Mouse (Mus musculus) forebrain, embryonic 10.5 days (tissue): ENCODE measurements around the gene Fam122a. TPM values are rescaled to one million over a fixed set of nuclear protein-coding genes. Genes with fewer than 3 reads are reported as not detected.

Experiments
- DNase-seq: peaks from one replicate; pipeline ENCODE4 v3.0.0-alpha.2; 2017; ENCODE audit warnings: low spot score; ENCODE audit errors: extremely low spot score
- H3K27ac ChIP-seq: fragments of 300-500 bp; sonication (generic); 2 replicates; pipeline ENCODE4 v1.5.1; 2016; ENCODE audit warnings: mild to moderate bottlenecking
- H3K27me3 ChIP-seq: fragments of 300-500 bp; sonication (generic); 2 replicates; pipeline ENCODE4 v1.6.1; 2016; ENCODE audit warnings: mild to moderate bottlenecking; ENCODE audit not compliant: poor library complexity, severe bottlenecking
- H3K36me3 ChIP-seq: fragments of 300-500 bp; sonication (generic); replicated peaks from 2 replicates; pipeline ENCODE4 v1.6.1; 2016; ENCODE audit warnings: mild to moderate bottlenecking, moderate library complexity
- H3K4me1 ChIP-seq: fragments of 300-500 bp; sonication (generic); 2 replicates; pipeline ENCODE4 v1.6.1; 2016
- H3K4me3 ChIP-seq: fragments of 300-500 bp; sonication (generic); 2 replicates; pipeline ENCODE4 v1.5.1; 2016; ENCODE audit warnings: mild to moderate bottlenecking, moderate library complexity
- H3K9me3 ChIP-seq: fragments of 300-500 bp; sonication (generic); 2 replicates; pipeline ENCODE4 v1.6.1; 2016; ENCODE audit warnings: mild to moderate bottlenecking, moderate library complexity
- WGBS: fragments of 180-500 bp; shearing (Covaris S2); methylation state at CpG from one replicate; pipeline ENCODE4 v1.1.7; 2016; 5-methylcytosine and 5-hydroxymethylcytosine counted together
- polyA plus RNA-seq: library from polyadenylated mRNA; unstranded; fragments of >200 nt; fragmentation: Nextera tagmentation; extraction: Ambion mirVana; gene quantifications from 2 replicates; pipeline ENCODE4 v1.2.1, GENCODE M21; 2016

Gene Fam122a
- polyA plus RNA-seq, 1 experiment from 2014 or later: 48.8 TPM

DNA sequence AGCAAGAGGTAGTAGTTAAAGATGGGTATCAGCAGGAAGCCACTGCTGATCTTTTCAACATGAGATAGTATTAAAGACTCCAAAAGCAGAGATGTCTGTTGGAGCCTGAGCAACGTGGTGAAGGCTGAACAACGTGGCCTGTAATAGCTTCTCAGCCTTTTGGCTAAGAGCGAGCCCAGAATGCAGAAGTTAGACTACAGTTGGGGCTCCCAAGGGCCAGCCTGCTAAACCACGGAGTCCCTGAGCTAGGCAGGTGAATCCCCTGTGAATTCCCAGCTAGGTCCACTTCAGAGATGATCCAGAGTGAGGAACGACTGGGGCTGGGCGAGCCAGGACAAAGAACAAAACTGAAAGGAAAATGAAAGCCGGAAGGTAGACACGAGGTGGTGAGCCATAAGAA lies 26.4 kb downstream of the Fam122a start:
- WGBS: 91% methylated on average over 8 of the region's 8 CpGs
- peaks cover 39% of the 10 kb centered on the region for H3K4me1 ChIP-seq
- H3K27me3 ChIP-seq: no peaks in the 10 kb centered on the region
- H3K27ac ChIP-seq: no peak overlapping the region
- no peak overlapping the region for H3K4me3 ChIP-seq
- no peaks in the 10 kb centered on the region for H3K36me3 ChIP-seq
- no peak for DNase-seq
- H3K9me3 ChIP-seq: no peaks in the 10 kb centered on the region

DNA sequence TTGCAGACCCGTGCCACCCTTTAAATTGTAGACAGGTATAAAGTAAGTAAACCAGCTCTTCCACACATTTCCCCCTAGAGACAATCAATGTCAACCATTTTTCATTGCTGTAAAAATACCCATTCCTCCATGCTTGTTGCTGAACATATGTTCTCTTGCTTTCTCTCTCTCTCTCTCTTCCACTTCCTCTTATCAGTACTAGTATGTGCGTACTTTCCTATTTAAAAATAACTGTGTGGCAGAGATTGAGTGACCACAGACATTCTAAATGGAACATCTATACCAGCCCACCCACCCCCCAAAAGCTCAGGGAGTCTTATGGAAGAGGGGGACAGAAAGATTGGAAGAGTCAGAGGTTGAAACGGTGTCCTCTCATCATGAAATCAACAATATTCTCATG lies 32.8 kb downstream of the Fam122a start:
- no peak for DNase-seq
- Histone ChIP-seq H3K27me3 (no peaks in the 10 kb centered on the region), H3K36me3 (no peaks in the 10 kb centered on the region), H3K9me3 (no peaks in the 10 kb centered on the region; the same call in 1 of the 2 replicates), H3K4me3 (no peak overlapping the region), H3K4me1 (no peaks in the 10 kb centered on the region), H3K27ac (no peak overlapping the region)
- 95% methylated on average over 3 of the region's 3 CpGs for WGBS

DNA sequence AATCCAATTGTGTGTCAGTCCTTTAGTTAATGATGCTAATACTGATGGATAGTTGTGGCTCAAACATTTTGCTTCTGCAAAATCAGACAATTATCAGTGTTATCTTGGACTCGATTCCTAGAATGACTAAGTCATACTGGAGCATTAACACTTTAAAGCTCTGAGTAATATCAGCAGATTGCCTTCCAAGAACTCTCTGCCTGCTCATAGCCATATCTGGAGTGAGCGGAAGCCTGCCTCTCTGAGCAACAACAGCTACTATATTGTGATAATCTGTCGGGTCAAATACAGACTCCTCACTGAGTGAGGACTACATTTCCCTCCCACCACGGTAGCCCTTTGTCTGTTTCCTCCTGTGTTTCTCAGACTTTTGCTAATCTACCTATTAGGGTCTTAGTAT lies 37.4 kb downstream of the Fam122a start:
- Histone ChIP-seq H3K27ac (no peak overlapping the region), H3K4me3 (no peak overlapping the region), H3K4me1 (no peaks in the 10 kb centered on the region), H3K27me3 (no peaks in the 10 kb centered on the region), H3K9me3 (no peaks in the 10 kb centered on the region; the same call in 1 of the 2 replicates), H3K36me3 (no peaks in the 10 kb centered on the region)
- DNase-seq: no peak
- whole genome bisulfite sequencing: 81% methylated on average over 4 of the region's 4 CpGs

DNA sequence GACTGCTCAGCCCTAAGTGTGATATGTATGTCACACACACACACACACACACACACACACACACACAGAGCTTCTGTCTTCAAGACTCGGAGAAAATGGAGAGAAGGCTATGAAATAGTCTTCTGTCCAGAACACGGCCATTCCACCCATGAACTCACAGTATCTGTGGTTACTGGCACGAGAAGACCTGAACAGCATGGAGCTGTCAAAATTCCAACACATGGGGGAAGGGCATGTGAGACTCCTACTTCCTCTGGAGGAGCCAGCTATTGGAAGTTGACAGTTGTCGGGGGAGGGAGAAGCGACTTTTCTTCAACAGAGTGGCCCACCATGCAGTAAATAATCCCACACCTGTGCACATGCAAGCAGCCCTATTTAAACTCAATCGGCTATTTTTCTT lies 42.9 kb downstream of the Fam122a start:
- Histone ChIP-seq H3K4me3 (no peak overlapping the region), H3K27ac (no peak overlapping the region), H3K36me3 (no peaks in the 10 kb centered on the region), H3K27me3 (no peaks in the 10 kb centered on the region), H3K4me1 (no peaks in the 10 kb centered on the region), H3K9me3 (no peaks in the 10 kb centered on the region)
- no peak for DNase-seq
- WGBS: 86% methylated on average over 6 of the region's 6 CpGs

DNA sequence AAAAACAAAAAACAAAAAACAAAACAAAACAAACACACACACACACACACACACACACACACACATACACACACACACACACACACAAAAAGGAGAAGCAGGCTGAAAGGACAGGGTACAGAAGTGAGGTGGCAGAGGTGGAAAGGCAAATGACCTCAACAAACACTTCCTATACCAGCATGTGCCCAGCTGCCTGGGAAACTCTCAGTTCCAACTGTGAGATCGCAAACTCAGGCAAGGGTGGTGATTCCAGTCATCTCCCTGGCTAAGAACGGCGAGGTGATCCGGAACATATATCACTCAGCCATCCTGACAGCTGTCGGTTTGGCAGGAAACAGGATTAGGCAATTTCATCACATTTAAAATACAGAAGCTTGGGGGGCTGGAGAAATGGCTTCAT lies 44.7 kb downstream of the Fam122a start:
- no peaks in the 10 kb centered on the region for H3K36me3 ChIP-seq
- H3K27me3 ChIP-seq: no peaks in the 10 kb centered on the region
- no peak overlapping the region for H3K4me3 ChIP-seq
- no peaks in the 10 kb centered on the region for H3K4me1 ChIP-seq
- no peak for DNase-seq
- WGBS: 94% methylated on average over 5 of the region's 5 CpGs
- no peak overlapping the region for H3K27ac ChIP-seq
- no peaks in the 10 kb centered on the region for H3K9me3 ChIP-seq

DNA sequence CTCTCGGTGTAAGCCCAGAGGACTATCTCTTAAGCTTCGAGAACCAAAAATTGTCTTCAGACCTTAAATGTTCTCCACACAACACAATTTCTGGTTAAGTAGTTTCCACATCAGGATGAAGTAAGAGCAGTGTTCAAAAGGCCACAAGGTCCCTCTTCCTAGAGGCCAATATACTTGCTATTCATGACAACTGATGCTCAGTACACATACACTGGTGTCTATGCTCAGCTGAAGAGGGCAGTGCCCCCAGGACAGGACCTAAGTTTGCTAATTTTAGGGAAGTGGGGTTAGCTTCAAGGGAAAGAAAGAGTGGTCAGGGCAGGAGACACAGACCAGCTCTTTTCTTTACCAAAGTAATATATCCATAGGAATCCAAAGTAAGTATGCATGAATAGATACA lies 45.8 kb downstream of the Fam122a start:
- no peaks in the 10 kb centered on the region for H3K9me3 ChIP-seq
- H3K4me1 ChIP-seq: no peaks in the 10 kb centered on the region
- no peak overlapping the region for H3K4me3 ChIP-seq
- no peaks in the 10 kb centered on the region for H3K36me3 ChIP-seq
- H3K27ac ChIP-seq: no peak overlapping the region
- no peaks in the 10 kb centered on the region for H3K27me3 ChIP-seq
- 92% methylated on average over 2 of the region's 2 CpGs for WGBS
- DNase-seq: no peak

DNA sequence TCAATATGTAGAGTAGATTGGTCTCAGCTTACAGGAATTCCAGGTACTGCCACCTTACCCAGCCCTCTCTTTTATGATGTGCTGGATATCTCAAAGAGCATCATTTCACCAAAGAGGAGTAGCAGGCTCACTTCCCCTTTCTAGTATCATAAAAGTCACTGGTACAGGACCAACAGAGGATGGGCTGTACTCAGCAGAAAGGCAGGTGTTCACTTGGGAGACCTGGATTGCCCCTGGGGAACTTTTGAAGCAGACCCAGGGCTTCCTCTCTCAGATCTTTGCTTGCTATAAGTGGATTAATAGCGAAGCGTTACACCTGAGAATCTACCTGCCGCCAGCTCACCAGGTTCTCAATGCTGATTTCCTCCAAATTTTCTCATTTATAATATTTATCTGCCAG lies 49.1 kb downstream of the Fam122a start:
- H3K4me3 ChIP-seq: no peak overlapping the region
- H3K9me3 ChIP-seq: no peaks in the 10 kb centered on the region
- H3K27ac ChIP-seq: no peak overlapping the region
- no peaks in the 10 kb centered on the region; the same call in 1 of the 2 replicates for H3K4me1 ChIP-seq
- no peaks in the 10 kb centered on the region for H3K36me3 ChIP-seq
- 92% methylated on average over 3 of the region's 3 CpGs for WGBS
- no peaks in the 10 kb centered on the region for H3K27me3 ChIP-seq
- no peak for DNase-seq

DNA sequence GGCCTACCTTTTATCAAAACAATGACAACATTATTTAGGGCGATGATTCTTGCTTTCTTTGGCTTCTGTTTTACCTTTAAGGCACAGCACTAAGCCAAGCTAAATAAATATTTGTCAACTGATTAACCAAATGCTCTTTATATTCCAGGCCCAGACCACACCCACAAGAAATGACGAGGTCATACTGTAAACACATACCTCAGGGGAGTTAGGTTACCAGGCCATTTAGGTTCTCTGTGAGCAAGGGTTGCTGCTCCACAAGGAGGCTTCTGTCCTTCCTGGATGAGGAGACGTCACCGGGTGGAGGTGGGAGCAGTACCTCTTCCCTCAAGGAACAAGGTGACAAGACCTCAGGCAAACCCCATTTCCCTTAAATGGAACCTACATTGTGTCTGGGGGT lies 49.9 kb downstream of the Fam122a start:
- Histone ChIP-seq H3K27me3 (no peaks in the 10 kb centered on the region), H3K27ac (no peak overlapping the region), H3K4me1 (peaks cover 5% of the 10 kb centered on the region), H3K4me3 (no peak overlapping the region), H3K36me3 (no peaks in the 10 kb centered on the region), H3K9me3 (no peaks in the 10 kb centered on the region)
- 76% methylated on average over 4 of the region's 4 CpGs for WGBS
- DNase-seq: no peak

DNA sequence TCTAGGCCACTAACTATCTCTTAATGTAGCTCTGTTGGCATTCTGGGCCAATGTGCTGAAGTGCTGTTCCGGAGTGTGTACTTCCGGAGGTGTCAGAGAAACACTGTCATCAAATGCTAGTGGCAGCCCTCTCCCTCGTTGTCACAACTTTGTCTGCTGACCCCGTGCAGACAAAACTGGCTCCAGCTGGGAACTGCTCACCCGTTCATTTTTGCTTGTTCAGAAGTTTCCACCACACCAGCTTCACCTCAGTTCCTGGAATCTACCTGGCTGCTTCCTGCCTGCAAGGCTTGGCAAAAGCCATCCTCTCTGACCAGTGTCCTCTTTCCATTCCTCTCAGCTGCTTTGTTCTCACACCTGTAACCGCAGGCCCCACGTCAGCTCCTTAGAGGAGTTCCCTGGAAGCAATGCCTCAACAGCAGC lies 50.4 kb downstream of the Fam122a start:
- no peak for DNase-seq
- no peaks in the 10 kb centered on the region for H3K36me3 ChIP-seq
- no peaks in the 10 kb centered on the region for H3K9me3 ChIP-seq
- H3K4me1 ChIP-seq: peaks cover 6% of the 10 kb centered on the region
- no peak overlapping the region for H3K4me3 ChIP-seq
- WGBS: 90% methylated on average over 7 of the region's 7 CpGs
- no peaks in the 10 kb centered on the region for H3K27me3 ChIP-seq
- H3K27ac ChIP-seq: no peak overlapping the region

Other genes with a start within 250 kb of the Fam122a start
- gene Fxn, start 196.8 kb downstream of the Fam122a start, polyA plus RNA-seq: 64.0 and 65.9 TPM in 2 replicates
- gene Pip5k1b, start 78.5 kb upstream of the Fam122a start, polyA plus RNA-seq: 1.7 and 2.1 TPM in 2 replicates
- gene Tmem252, start 196.7 kb upstream of the Fam122a start, polyA plus RNA-seq: 0.31 and 0.33 TPM in 2 replicates